Mouse (Mus musculus): ENCODE results near the gene Rnf167.

DNA sequence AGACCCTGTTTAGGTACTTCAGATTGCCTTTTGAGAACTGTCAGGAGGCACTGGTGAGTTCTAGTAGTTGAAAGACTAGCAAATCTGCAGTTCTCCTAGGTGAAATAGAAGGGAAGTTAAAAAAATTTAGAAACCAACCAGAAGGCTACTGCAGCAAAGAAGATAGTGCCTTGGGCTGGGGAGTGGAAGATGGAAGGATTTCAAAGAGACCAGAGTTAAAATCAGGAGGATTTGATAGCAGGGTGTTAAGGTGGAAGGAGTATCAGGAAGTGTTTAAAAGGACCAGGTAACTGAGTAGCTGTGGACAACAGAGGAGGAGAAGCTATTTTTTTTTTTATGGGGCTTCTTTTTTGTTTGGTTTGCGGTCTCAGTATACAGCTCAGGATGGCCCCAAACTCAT, 9.3 kb upstream of the Rnf167 start:
- TF ChIP-seq CTCF (IDR thresholded peaks at IDR 0.05; ENCODE audit: control insufficient read depth, insufficient read depth, insufficient read length) (no peak), MYOG (IDR thresholded peaks at IDR 0.05; ENCODE audit: control insufficient read depth, extremely low read depth, insufficient read length) (no peak), MYOD1 (IDR thresholded peaks at IDR 0.05; ENCODE audit: control insufficient read depth, insufficient read length, low read depth) (no peak)
